Mouse (Mus musculus) megakaryocyte, embryonic 14.5 days (primary cell): ENCODE measurements at regions not wholly inside any gene's neighbourhood (a gene's known extent, or its start where the extent isn't known, plus 50 kb on each side); places are given as distances from the start of the nearest gene placed in this dataset.

ENCODE experiments used
- FLI1 ChIP-seq: IDR thresholded peaks from 2 replicates; pipeline ENCODE4 v1.6.1; 2012; ENCODE audit warnings: low read length, inconsistent platforms, mixed read lengths
- GATA1 ChIP-seq: IDR thresholded peaks from 3 replicates; pipeline ENCODE4 v1.6.1; 2012; ENCODE audit warnings: mixed read lengths, low read length, inconsistent platforms, borderline replicate concordance

DNA sequence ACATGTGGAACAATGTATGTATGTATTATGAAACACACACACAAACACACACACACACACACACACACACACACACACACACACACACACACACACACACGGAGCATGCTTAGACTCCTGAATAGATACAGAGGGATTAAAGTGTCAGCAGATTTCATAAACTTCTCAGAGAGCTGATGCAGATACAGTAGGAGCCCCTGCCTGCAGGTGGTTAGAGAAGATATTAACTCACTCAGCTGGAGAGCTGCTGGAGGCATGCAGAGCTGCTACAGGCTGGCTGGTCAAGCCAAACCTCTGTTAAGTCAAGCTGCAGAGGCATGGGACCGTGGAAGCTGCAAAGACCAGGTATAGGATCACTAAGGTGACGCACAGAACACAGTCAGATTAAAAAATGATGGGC, 303.1 kb upstream of the C030005K15Rik start:
- TF ChIP-seq GATA1 (no peak), FLI1 (no peak)
